Mouse (Mus musculus): Measurements from ENCODE around the gene Lrtm1. TPM values are rescaled to one million over a fixed set of nuclear protein-coding genes. Genes with fewer than 3 reads are reported as not detected.
A peak's percentile ranks its signal among the peaks of the same experiment; 100 is the strongest.

Lrtm1 gene
- total RNA-seq, 2 experiments from 2014 or later = 214 to 234 TPM

- DNase-seq = no peak
These were observed 13.9 kb downstream of the Lrtm1 start for GRCm38 (mm10) chr14:29031858-29032395.

GRCm38 (mm10) chr14:29038246-29038645, 20.2 kb downstream of the Lrtm1 start:
- DNase-seq = no peak

- DNase-seq = no peak
These were observed 22.8 kb downstream of the Lrtm1 start for GRCm38 (mm10) chr14:29040606-29041364.

- peak; percentile 42 to 77 for DNase-seq
These were observed 23.5 kb downstream of the Lrtm1 start for GRCm38 (mm10) chr14:29041498-29041897.

- DNase-seq = peak in 1 of 2 experiments; percentile 56
These were observed 24.3 kb downstream of the Lrtm1 start for GRCm38 (mm10) chr14:29042355-29042754.

- DNase-seq = no peak
These were observed 34.2 kb downstream of the Lrtm1 start for GRCm38 (mm10) chr14:29051951-29052835.

- DNase-seq = no peak
These were observed 42.7 kb downstream of the Lrtm1 start for GRCm38 (mm10) chr14:29060679-29061078.

GRCm38 (mm10) chr14:29061491-29061890, 43.5 kb downstream of the Lrtm1 start:
- no peak for DNase-seq

- no peak for DNase-seq
These were observed 44.7 kb downstream of the Lrtm1 start for GRCm38 (mm10) chr14:29062676-29063075.

- no peak for DNase-seq
These were observed 55.7 kb downstream of the Lrtm1 start for GRCm38 (mm10) chr14:29073747-29074146.

- no peak for DNase-seq
These were observed 59.4 kb downstream of the Lrtm1 start for GRCm38 (mm10) chr14:29077418-29077817.

- no peak for DNase-seq
These were observed 62.2 kb downstream of the Lrtm1 start for GRCm38 (mm10) chr14:29080228-29080627.

- no peak for DNase-seq
These were observed 62.6 kb downstream of the Lrtm1 start for GRCm38 (mm10) chr14:29080630-29081029.

GRCm38 (mm10) chr14:29082171-29082570, 64.2 kb downstream of the Lrtm1 start:
- DNase-seq = no peak
